Mouse (Mus musculus): ENCODE data around the gene Telo2.

DNA sequence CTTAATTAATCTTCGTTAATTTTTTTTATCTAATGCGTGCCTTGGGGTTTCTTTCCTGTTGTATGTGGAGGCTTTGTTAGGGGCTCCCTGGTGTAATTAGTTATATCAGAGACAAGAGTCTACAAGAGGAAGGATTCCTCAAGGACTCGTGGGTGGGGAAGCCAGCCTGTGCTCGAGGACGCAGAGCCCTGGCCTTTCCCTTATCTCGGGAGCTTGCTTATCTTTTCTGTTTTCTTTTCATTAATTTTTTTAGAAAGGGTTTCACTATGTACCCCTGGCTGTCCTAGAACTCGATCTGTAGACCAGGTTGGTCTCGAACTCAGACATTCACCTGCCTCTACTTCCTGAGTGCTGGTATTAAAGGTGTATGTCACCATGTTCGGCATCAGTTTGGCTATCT, 11.9 kb upstream of the Telo2 start:
- TF ChIP-seq CTCF (IDR thresholded peaks at IDR 0.05; ENCODE audit: extremely low read depth, insufficient read depth, low read length), result no peak
- TF ChIP-seq POLR2A (IDR thresholded peaks at IDR 0.05; ENCODE audit: extremely low read depth, insufficient read depth, low read length), result no peak

All from cortical plate, adult 2 months (tissue).